Mouse (Mus musculus): ENCODE data around the gene Fam155a. TPM values are rescaled to one million over a fixed set of nuclear protein-coding genes. Genes with fewer than 3 reads are reported as not detected.
"Not testable (repeated sequence)": the region's sequence is repeated elsewhere in the genome, so short reads cannot be mapped to it uniquely, and the experiment has no call there.

The Fam155a gene
- polyA plus RNA-seq, 1 experiment from 2014 or later: 3.9 TPM

- WGBS: 88% methylated on average over 6 of the region's 6 CpGs
- no peaks in the 10 kb centered on the region for H3K36me3 ChIP-seq (ENCODE audit: control insufficient read depth, insufficient read depth, low read length)
- no peak overlapping the region for H3K9ac ChIP-seq (ENCODE audit: low read length)
- no peak overlapping the region for H3K27ac ChIP-seq (ENCODE audit: low read depth, low read length)
- DNase-seq (ENCODE audit: low spot score, missing footprints): peak; percentile 17
- ATAC-seq (ENCODE audit: low FRiP score): no peak
- H3K27me3 ChIP-seq (ENCODE audit: control insufficient read depth, insufficient read depth, low read length): no peaks in the 10 kb centered on the region
- H3K4me2 ChIP-seq: no peak overlapping the region
- no peaks in the 10 kb centered on the region for H3K9me3 ChIP-seq (ENCODE audit: control insufficient read depth, low read length)
- no peaks in the 10 kb centered on the region for H3K4me1 ChIP-seq (ENCODE audit: control insufficient read depth, insufficient read depth, low read length)
- no peak overlapping the region for H3K4me3 ChIP-seq (ENCODE audit: low read depth, low read length)
Observed at GRCm38 (mm10) chr8:9406204-9406603, 364.8 kb downstream of the Fam155a start.

- WGBS: 82% methylated on average over 3 of the region's 3 CpGs
- Histone ChIP-seq H3K27ac (ENCODE audit: low read depth, low read length) (no peak overlapping the region), H3K27me3 (ENCODE audit: control insufficient read depth, insufficient read depth, low read length) (no peaks in the 10 kb centered on the region), H3K4me2 (no peak overlapping the region), H3K36me3 (ENCODE audit: control insufficient read depth, insufficient read depth, low read length) (no peaks in the 10 kb centered on the region), H3K4me3 (ENCODE audit: low read depth, low read length) (no peak overlapping the region), H3K9ac (ENCODE audit: low read length) (no peak overlapping the region), H3K9me3 (ENCODE audit: control insufficient read depth, low read length) (no peaks in the 10 kb centered on the region), H3K4me1 (ENCODE audit: control insufficient read depth, insufficient read depth, low read length) (no peaks in the 10 kb centered on the region)
- ATAC-seq (ENCODE audit: low FRiP score) (no peak), DNase-seq (ENCODE audit: low spot score, missing footprints) (peak; percentile 59)
Observed at GRCm38 (mm10) chr8:9404651-9405050, 366.3 kb downstream of the Fam155a start.

- no peak for DNase-seq (ENCODE audit: low spot score, missing footprints)
- Histone ChIP-seq H3K36me3 (ENCODE audit: control insufficient read depth, insufficient read depth, low read length) (no peaks in the 10 kb centered on the region), H3K4me2 (no peak overlapping the region), H3K4me1 (ENCODE audit: control insufficient read depth, insufficient read depth, low read length) (no peaks in the 10 kb centered on the region), H3K27me3 (ENCODE audit: control insufficient read depth, insufficient read depth, low read length) (no peaks in the 10 kb centered on the region), H3K9ac (ENCODE audit: low read length) (no peak overlapping the region), H3K27ac (ENCODE audit: low read depth, low read length) (no peak overlapping the region), H3K4me3 (ENCODE audit: low read depth, low read length) (no peak overlapping the region), H3K9me3 (ENCODE audit: control insufficient read depth, low read length) (no peaks in the 10 kb centered on the region)
- no peak for ATAC-seq (ENCODE audit: low FRiP score)
- 64% methylated on average over 4 of the region's 4 CpGs for WGBS
Observed at GRCm38 (mm10) chr8:9402393-9402792, 368.6 kb downstream of the Fam155a start.

DNA sequence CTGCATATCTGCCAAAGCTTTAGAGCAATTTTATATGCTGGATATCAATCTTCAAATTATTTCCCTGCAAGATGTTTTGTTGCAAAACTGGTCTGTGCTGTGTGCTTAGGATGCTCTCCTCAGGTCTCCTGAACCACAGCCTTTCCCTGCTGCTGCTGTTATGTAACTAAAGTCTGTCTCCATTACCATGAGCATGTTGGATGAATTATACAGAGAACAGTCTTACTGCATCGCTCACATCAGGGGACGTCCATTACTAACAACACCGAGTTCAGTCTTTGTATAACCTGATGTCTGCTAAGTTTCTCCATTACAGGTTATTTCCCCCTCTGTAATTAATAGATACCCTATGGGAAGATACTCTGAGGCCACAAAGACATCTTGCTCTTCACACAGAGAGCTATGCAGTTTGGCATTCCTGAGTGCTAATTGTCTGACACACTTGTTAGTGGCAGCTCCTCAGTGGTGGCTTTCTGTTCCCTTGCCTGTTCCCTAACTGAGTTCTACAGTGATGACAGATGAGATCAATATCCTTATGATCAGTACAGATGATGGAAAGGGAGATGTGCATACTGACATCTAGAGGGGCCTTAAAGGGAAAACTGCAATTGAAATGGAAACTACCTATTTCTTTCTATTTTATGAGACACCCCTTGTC is 372.2 kb downstream of the Fam155a start:
- H3K36me3 ChIP-seq (ENCODE audit: control insufficient read depth, insufficient read depth, low read length): no peaks in the 10 kb centered on the region
- no peaks in the 10 kb centered on the region for H3K9me3 ChIP-seq (ENCODE audit: control insufficient read depth, low read length)
- no peak for DNase-seq (ENCODE audit: low spot score, missing footprints)
- WGBS: 83% methylated on average over 3 of the region's 3 CpGs
- no peaks in the 10 kb centered on the region for H3K27me3 ChIP-seq (ENCODE audit: control insufficient read depth, insufficient read depth, low read length)
- H3K27ac ChIP-seq (ENCODE audit: low read depth, low read length): no peak overlapping the region
- ATAC-seq (ENCODE audit: low FRiP score): no peak
- no peak overlapping the region for H3K4me2 ChIP-seq
- no peak overlapping the region for H3K9ac ChIP-seq (ENCODE audit: low read length)
- no peak overlapping the region for H3K4me3 ChIP-seq (ENCODE audit: low read depth, low read length)
- H3K4me1 ChIP-seq (ENCODE audit: control insufficient read depth, insufficient read depth, low read length): no peaks in the 10 kb centered on the region

DNA sequence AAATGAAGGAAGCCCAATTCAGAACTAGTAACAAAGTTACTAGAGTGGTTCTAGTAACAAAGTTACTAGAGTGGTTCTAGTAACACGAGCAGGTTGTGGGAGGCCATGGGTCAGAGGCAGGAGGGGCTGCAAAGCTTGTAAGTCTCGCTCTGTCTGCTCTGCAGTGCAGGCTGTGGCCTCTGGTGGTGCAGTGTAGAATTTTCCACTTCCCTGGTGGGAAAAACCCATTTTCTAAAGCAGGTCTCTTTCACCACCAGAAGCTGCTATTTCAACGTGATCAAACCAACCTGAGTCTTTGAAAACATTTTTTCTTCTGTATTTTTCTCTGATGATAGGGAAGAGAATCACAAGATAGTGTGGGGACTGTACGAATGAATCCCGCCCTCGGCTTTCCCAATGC is 372.9 kb downstream of the Fam155a start:
- DNase-seq (ENCODE audit: low spot score, missing footprints) (no peak), ATAC-seq (ENCODE audit: low FRiP score) (no peak)
- no peaks in the 10 kb centered on the region for H3K36me3 ChIP-seq (ENCODE audit: control insufficient read depth, insufficient read depth, low read length)
- no peak overlapping the region for H3K4me2 ChIP-seq
- no peaks in the 10 kb centered on the region for H3K9me3 ChIP-seq (ENCODE audit: control insufficient read depth, low read length)
- H3K9ac ChIP-seq (ENCODE audit: low read length): no peak overlapping the region
- H3K27ac ChIP-seq (ENCODE audit: low read depth, low read length): no peak overlapping the region
- 65% methylated on average over 6 of the region's 6 CpGs for WGBS
- H3K27me3 ChIP-seq (ENCODE audit: control insufficient read depth, insufficient read depth, low read length): no peaks in the 10 kb centered on the region
- no peak overlapping the region for H3K4me3 ChIP-seq (ENCODE audit: low read depth, low read length)
- H3K4me1 ChIP-seq (ENCODE audit: control insufficient read depth, insufficient read depth, low read length): no peaks in the 10 kb centered on the region

- Histone ChIP-seq H3K4me3 (ENCODE audit: low read depth, low read length) (no peak overlapping the region), H3K4me2 (no peak overlapping the region), H3K27me3 (ENCODE audit: control insufficient read depth, insufficient read depth, low read length) (no peaks in the 10 kb centered on the region), H3K9ac (ENCODE audit: low read length) (no peak overlapping the region), H3K4me1 (ENCODE audit: control insufficient read depth, insufficient read depth, low read length) (no peaks in the 10 kb centered on the region), H3K9me3 (ENCODE audit: control insufficient read depth, low read length) (no peaks in the 10 kb centered on the region), H3K36me3 (ENCODE audit: control insufficient read depth, insufficient read depth, low read length) (no peaks in the 10 kb centered on the region), H3K27ac (ENCODE audit: low read depth, low read length) (no peak overlapping the region)
- DNase-seq (ENCODE audit: low spot score, missing footprints): no peak
- 89% methylated on average over 5 of the region's 5 CpGs for WGBS
- ATAC-seq (ENCODE audit: low FRiP score): no peak
Observed at GRCm38 (mm10) chr8:9394670-9395069, 376.3 kb downstream of the Fam155a start.

DNA sequence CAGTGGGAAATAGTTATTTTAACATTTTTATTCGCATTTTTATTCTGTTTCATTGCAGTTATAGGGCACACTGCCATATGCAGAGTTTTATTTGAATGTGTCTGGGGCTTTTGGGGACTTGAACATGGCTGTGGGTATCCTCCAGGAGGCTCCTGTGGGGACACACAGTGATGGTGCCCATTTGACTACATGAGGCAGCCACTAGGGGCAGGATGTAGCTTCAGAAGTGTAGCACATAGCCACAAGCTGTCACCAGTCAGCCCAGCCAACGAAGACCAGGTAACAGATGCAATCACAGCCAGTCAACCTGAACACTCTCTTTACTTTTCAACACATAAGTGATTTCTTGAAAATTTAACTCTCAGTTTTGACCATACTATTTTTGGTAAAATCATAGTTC is 377.7 kb downstream of the Fam155a start:
- ATAC-seq (ENCODE audit: low FRiP score) (no peak), DNase-seq (ENCODE audit: low spot score, missing footprints) (no peak)
- Histone ChIP-seq H3K4me3 (ENCODE audit: low read depth, low read length) (no peak overlapping the region), H3K4me2 (no peak overlapping the region), H3K9me3 (ENCODE audit: control insufficient read depth, low read length) (no peaks in the 10 kb centered on the region), H3K27ac (ENCODE audit: low read depth, low read length) (no peak overlapping the region), H3K4me1 (ENCODE audit: control insufficient read depth, insufficient read depth, low read length) (no peaks in the 10 kb centered on the region), H3K9ac (ENCODE audit: low read length) (no peak overlapping the region), H3K27me3 (ENCODE audit: control insufficient read depth, insufficient read depth, low read length) (no peaks in the 10 kb centered on the region), H3K36me3 (ENCODE audit: control insufficient read depth, insufficient read depth, low read length) (no peaks in the 10 kb centered on the region)
- WGBS: 44% methylated on average over 2 of the region's 2 CpGs

DNA sequence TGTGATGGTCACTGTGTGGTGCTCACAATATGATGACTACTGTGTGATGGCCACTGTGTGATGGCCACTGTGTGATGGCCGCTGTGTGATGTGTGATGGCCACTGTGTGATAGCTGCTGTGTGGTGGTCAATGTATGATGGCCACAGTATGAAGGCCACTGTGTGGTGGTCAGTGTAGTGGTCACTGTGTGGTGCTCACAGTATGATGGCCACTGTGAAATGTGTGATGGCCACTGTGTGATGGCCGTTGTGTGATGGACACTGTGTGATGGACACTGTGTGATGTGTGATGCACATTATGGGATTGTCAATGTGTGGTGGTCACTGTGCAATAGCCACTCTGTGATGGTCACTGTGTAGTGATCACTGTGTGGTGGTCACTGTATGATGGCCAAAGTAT is 380.7 kb downstream of the Fam155a start:
- not testable (repeated sequence) for H3K27ac ChIP-seq (ENCODE audit: low read depth, low read length); H3K4me3 ChIP-seq (ENCODE audit: low read depth, low read length); H3K36me3 ChIP-seq (ENCODE audit: control insufficient read depth, insufficient read depth, low read length); H3K9me3 ChIP-seq (ENCODE audit: control insufficient read depth, low read length); ATAC-seq (ENCODE audit: low FRiP score); DNase-seq (ENCODE audit: low spot score, missing footprints); H3K27me3 ChIP-seq (ENCODE audit: control insufficient read depth, insufficient read depth, low read length); H3K4me2 ChIP-seq; H3K4me1 ChIP-seq (ENCODE audit: control insufficient read depth, insufficient read depth, low read length); H3K9ac ChIP-seq (ENCODE audit: low read length)
- WGBS: 93% methylated on average over 2 of the region's 2 CpGs

DNA sequence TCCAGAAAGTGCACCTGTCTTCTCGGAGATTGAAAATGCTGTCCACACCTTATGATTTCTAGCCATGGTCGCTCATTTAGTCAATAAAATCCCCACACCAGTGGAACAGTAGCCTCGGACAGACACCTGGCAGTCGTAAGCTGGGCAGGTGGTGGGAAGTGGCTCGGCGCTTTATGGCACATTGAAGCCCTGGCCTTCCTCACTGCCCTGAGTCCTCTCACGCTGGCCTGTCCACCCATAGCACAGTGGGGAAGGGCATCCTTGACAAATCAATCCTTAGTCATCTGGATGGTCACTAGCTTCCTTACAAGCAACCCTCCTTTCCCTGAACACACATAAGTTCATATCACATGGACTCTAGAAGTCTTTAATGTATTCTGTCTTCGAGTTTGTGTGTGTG is 401.8 kb downstream of the Fam155a start:
- Histone ChIP-seq H3K9ac (ENCODE audit: low read length) (no peak overlapping the region), H3K36me3 (ENCODE audit: control insufficient read depth, insufficient read depth, low read length) (no peaks in the 10 kb centered on the region), H3K27ac (ENCODE audit: low read depth, low read length) (no peak overlapping the region), H3K4me1 (ENCODE audit: control insufficient read depth, insufficient read depth, low read length) (no peaks in the 10 kb centered on the region), H3K4me2 (no peak overlapping the region), H3K27me3 (ENCODE audit: control insufficient read depth, insufficient read depth, low read length) (no peaks in the 10 kb centered on the region), H3K9me3 (ENCODE audit: control insufficient read depth, low read length) (no peaks in the 10 kb centered on the region), H3K4me3 (ENCODE audit: low read depth, low read length) (no peak overlapping the region)
- ATAC-seq (ENCODE audit: low FRiP score): no peak
- DNase-seq (ENCODE audit: low spot score, missing footprints): no peak
- 92% methylated on average over 8 of the region's 8 CpGs for WGBS
